Mouse (Mus musculus) adrenal gland, postnatal 36 days (tissue): ENCODE measurements around the gene Kcnh1. TPM values are rescaled to one million over a fixed set of nuclear protein-coding genes. Genes with fewer than 3 reads are reported as not detected.

Experiments used
- DNase-seq, 2 experiments: peaks; one replicate each; pipeline ENCODE4 v3.0.0; 2021; ENCODE audit warnings: mixed read lengths in 1 of 2
- total RNA-seq, 2 experiments: library from RNA; stranded (reverse); gene quantifications; 2 replicates each; pipeline ENCODE4 v1.2.3; 2021

Kcnh1 gene
- total RNA-seq, 2 experiments from 2014 or later: 0.16 to 0.36 TPM

DNA sequence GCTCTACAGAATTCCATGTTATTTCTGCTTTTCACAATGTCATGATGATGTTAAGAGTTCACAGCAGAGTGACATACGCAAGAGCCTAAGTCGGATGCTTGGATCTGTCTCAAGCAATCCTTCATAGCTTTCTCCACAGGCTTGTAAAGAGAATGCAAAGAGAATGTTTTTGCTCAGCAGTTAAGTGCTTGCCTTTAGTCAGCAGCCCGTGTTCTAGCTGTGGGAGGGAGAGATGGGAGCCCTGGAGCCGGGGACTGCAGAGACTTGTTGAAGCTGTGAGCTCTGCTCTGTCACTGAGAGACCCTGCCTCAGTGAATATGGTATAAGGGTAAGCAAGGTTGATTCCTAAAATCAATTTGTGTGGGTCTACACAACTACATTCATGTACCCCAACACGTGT lies 78.3 kb downstream of the Kcnh1 start:
- DNase-seq: no peak

- DNase-seq: no peak
Observed at GRCm38 (mm10) chr1:192269911-192270310, 79.3 kb downstream of the Kcnh1 start.

DNA sequence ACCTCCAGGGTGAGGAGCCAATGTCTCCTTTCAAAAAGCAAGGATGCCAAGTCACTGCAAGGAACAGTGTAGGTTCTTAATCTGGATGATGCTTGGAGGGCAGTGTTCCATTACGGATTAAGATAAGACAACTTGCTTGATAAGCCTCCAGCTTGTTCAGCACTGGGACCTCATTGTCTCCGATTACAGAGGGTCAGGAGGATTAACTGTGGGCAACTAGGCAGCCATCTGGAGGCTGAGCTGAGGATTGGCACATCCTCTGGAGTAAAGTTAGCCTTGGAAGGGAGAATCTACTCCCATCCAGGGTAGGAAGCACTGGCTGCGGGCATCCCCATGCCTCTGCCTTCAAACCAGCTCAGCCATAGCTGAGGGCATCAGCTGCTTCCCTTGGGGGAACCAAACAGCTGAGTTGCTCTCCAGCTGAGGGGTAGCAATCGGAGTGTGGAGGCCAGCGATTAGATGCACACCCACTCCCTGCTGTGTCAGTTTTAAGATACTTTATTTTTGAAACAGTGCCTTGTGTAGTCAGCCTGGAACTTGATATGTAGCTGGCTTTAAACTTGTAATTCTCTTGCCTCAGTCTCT lies 87.3 kb downstream of the Kcnh1 start:
- no peak for DNase-seq

- no peak for DNase-seq
Observed at GRCm38 (mm10) chr1:192284340-192284739, 93.8 kb downstream of the Kcnh1 start.

DNA sequence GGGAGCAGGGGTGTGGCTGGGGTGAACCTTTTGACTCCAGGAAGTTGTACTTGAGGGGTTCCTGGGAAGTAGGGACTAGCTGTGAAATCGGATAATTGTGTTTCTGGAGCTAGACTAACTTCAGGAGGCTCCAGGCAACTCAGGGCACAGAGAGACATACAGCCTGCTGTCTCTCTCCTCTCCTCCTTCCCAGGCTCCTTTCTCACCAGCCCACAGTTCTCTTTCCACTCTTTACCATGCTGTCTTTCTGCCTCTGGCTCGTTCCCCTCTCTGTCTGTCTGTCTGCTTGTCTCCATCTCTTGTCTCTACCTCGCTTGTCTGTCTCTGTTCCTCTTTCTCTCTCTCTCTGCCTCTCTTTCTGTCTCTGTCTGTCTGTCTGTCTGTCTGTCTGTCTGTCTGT lies 94.4 kb downstream of the Kcnh1 start:
- DNase-seq: no peak

GRCm38 (mm10) chr1:192288456-192288855 lies 97.9 kb downstream of the Kcnh1 start:
- no peak for DNase-seq

- DNase-seq: peak in 1 of 2 experiments; percentile 16
Observed at GRCm38 (mm10) chr1:192291286-192291685, 100.7 kb downstream of the Kcnh1 start.

DNA sequence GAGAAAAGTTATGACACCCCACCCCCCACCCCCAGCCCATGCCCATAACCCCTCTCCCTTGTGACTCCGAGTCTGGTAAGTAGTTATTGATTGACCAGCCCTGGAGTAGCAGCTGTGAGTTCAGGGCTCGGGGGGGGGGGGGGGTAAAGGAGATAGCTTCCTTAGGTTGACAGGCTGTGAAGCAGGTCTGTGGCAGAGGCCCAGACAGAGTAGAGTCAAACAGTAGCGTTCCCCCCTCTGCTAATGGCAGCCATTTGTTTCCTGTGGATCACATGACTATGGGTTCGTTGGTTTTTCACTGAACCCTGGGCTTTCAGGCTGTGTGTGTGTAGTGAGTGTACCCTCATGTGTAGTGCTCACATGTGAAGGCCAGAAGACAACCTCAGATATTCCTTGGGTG lies 102.8 kb downstream of the Kcnh1 start:
- DNase-seq: no peak

DNA sequence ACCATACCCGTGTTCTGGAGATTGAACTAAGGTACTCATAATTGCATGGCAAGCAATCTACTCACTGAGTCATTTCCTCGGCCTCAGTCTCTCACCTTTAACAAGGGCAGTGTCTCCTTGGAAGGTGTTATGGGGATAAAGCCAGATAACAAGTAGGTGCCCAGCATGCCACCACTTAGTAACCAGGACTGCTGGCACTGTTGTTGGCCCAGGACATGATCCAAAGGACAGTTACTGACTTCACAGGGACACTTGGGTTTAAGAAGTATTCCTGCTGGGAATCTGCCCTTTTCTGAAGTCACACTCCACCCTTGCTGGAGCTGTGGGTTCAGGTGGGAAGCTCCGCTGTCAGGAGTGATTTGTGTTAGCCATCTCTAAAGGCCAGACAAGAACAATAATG lies 103.3 kb downstream of the Kcnh1 start:
- DNase-seq: no peak

DNA sequence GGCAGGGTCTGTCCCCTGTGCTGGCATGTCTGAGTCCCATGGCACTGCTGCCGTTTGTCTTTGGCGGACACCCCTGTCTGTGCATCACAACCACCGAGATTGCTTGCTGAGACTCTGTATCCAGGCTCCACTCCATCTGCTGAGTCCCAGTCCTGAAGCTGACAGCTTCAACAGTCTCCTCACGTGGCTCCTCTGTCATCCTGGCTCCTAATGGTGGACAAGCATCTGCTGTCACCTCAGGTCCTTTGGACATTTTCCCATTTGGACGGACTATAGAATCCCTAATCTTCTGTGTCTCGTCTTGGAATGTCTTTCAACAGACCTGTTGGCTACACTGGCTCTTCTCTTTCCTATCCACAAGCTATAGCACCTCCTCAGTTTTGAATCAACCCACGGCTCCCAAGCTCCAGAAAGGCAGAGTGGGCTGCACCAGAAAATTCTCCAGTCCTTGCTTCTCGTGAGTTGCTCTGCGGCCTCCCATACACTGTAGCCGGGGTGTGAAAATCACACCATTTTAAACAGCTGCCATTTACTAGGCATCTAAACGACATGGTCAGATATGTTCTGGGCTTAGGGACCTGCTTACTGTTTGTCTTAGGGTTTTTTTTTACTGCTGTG lies 104.8 kb downstream of the Kcnh1 start:
- no peak for DNase-seq

GRCm38 (mm10) chr1:192295902-192296301 lies 105.3 kb downstream of the Kcnh1 start:
- no peak for DNase-seq

GRCm38 (mm10) chr1:192297481-192298128 lies 107.0 kb downstream of the Kcnh1 start:
- no peak for DNase-seq

GRCm38 (mm10) chr1:192300417-192300816 lies 109.8 kb downstream of the Kcnh1 start:
- DNase-seq: peak; percentile 10 to 34

GRCm38 (mm10) chr1:192303615-192304014 lies 113.0 kb downstream of the Kcnh1 start:
- no peak for DNase-seq

DNA sequence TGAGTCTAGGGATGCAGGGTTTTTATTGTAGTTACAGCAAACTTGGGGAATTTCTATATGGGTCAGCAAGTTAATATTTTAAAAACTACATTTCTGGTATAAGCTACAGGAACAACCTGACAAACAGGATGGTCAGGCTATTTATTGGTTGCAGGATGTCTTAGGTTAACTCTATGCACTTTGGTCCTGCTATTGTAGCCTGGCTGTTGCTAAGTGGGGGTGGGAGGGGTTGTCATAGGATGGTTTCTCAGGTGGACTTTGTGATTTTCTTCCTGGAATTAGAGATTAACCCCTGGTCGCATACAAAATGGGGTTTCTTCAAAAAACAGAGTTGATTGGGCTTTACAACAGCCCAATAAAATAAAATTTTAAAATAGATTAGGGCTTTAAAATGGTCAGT lies 114.6 kb downstream of the Kcnh1 start:
- no peak for DNase-seq

GRCm38 (mm10) chr1:192307055-192307454 lies 116.5 kb downstream of the Kcnh1 start:
- DNase-seq: peak in 1 of 2 experiments; percentile 9

DNA sequence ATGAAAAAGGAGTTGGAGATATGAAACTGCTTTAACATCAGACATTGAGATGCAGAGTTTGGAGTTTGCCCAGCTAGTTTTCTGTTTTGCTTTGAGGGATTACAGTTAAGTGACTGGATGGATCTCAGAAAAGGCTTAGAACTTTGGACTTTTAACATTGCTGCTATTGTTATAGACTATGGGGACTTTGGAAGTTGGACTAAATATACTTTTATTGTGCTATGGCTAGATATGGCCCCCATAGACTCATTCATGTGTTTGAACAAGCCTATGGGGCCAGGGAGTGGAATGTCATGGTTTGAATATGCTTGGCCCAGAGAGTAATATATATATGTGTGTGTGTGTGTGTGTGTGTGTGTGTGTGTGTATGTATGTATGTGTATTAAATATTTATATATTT lies 120.7 kb downstream of the Kcnh1 start:
- no peak for DNase-seq

DNA sequence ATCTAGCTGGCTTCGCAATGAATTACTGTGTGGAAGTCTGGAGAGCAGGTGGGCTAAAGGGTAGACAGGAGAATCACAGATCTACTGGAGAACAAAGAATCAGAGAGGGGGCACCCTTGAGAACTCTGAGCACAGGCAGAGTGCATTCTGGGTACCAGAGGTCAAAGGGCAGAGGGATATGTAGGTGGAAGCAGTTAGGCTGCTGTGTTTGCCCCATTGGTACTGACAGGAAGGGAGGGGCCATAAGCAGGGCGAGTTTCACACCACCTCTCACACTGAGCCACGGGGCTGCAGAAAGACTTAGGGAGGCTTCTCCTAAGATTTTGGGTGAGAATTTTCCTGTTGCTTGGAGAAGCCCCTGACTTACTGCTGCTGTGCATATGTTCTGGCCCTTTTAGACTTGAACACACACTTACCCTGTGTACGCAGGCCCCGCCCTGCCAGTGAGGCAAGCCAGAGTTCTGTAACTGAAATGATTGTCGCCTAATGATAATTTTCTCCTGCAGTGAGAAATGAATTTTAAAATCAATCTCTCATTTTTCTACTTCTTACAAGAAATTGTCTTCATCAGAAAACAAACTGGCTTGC lies 121.4 kb downstream of the Kcnh1 start:
- DNase-seq: no peak

- no peak for DNase-seq
Observed at GRCm38 (mm10) chr1:192312446-192312845, 121.9 kb downstream of the Kcnh1 start.

DNA sequence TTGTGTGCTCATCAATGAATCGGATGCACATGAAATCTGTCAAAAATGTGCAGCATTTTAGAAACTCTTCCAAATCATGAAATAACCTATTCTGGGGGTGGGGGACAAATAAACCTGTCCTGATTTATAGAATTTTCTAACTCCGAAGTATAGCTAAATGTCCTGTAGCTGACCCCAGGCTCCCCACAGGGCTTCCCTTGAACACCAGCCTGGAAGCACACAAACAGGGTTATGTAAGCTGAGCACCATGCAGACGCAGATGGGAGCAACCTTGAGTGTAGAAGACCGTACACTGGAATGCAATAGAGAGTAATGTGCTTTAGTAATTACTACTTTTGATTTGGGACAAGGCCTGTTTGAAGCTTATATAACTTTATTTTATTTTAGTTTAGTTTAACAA lies 122.4 kb downstream of the Kcnh1 start:
- no peak for DNase-seq

DNA sequence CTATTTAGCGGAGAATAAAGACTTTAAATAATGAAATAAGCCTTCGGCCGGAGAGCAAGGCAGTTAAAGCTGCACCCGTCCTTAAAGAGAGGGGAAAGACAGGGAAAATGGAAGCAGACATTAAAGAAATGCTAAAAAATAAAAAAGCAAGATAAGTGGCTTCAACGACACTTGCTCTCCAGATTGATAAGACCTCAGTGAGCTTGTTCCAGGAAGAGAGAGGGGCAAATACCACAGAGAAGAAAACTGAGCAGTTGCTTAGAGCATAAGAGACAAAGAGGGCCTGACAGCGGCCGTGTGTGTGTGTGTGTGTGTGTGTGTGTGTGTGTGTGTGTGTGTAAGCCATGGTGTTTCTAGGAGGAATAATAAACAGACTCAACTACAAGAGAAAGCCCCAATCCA lies 123.0 kb downstream of the Kcnh1 start:
- DNase-seq: no peak

GRCm38 (mm10) chr1:192314044-192314443 lies 123.5 kb downstream of the Kcnh1 start:
- DNase-seq: no peak

DNA sequence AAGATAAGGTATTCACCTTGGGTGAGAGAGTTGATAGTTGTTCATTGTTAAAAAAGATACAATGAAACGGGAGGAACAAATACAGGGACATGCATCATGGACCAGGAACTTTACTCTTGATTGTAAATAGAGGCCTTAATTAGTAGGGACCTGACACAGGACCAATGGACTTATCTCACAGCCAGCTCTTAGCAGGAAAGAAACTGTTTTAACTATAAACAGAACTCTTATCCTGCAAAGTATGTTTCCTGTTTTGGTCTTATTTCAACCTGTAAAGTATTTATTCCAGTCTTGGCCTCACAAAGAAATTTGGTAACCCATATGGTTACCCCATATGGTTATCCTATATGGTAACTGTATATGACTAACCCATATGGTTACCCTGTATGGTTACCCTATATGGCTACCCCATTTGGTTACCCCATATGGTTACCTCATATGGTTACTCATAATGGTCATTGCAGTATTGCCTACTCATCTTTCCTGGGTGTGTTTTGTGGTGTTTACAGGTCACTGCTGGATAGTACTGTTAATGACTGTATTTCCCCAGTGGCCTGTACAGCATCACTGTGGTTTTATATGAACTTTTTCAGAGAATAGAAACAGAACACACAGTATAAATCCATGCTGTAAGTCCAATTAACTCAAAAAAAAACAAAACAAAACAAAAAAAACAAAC lies 125.0 kb downstream of the Kcnh1 start:
- DNase-seq: no peak
